Mouse (Mus musculus): ENCODE measurements around the gene Krt82.
"Not testable (repeated sequence)": the region's sequence is repeated elsewhere in the genome, so short reads cannot be mapped to it uniquely, and the experiment has no call there.

Krt82 gene

GRCm38 (mm10) chr15:101519792-101520191 is 30.7 kb downstream of the Krt82 start:
- peak; percentile 69 to 89 for DNase-seq (ENCODE audit: inconsistent age in 2 of 2, low spot score in 1 of 2)

DNA sequence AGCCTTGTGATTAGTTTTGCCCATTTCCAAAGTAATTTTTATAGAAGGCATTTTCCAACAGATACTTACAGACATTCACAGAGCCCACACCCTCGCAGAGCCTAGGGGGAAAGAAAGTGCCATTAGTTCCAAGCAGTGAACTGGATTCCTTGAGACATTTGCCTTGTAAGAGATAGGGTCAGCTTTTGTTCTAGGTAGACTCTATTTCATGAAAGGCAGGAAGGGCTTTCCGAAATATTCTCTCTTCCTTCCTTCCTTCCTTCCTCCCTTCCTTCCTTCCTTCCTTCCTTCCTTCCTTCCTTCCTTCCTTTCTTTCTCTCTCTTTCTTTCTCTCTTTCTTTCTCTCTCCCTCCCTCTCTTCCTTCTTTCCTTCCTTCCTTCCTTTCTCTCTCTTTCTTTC is 33.3 kb downstream of the Krt82 start, which contains the start of gene Gm49425:
TSS of gene Gm49425 (minus strand) at position 101 of the 400 bp plus-strand sequence.
- DNase-seq (ENCODE audit: inconsistent age in 2 of 2, low spot score in 1 of 2): not testable (repeated sequence)

DNA sequence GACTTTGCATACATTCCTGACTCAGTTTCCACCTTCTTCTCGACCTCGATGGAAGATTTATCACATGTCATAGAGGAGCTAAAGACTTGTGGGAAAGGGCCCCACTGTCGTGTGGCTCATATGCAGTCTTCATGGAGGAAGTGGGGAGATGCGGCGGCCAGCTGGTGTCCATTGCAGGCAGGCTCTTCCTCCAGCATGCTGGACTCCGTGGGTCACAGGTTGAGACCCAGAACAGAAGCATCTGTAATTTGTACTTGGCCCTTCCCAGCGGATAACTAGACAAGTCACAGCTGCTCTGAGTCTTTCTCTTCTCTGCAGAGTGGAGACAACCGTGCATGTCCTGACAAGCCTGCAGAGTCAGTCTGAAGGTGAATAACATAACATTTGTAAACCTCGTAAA is 42.2 kb downstream of the Krt82 start:
- DNase-seq (ENCODE audit: inconsistent age in 2 of 2, low spot score in 1 of 2): no peak

DNA sequence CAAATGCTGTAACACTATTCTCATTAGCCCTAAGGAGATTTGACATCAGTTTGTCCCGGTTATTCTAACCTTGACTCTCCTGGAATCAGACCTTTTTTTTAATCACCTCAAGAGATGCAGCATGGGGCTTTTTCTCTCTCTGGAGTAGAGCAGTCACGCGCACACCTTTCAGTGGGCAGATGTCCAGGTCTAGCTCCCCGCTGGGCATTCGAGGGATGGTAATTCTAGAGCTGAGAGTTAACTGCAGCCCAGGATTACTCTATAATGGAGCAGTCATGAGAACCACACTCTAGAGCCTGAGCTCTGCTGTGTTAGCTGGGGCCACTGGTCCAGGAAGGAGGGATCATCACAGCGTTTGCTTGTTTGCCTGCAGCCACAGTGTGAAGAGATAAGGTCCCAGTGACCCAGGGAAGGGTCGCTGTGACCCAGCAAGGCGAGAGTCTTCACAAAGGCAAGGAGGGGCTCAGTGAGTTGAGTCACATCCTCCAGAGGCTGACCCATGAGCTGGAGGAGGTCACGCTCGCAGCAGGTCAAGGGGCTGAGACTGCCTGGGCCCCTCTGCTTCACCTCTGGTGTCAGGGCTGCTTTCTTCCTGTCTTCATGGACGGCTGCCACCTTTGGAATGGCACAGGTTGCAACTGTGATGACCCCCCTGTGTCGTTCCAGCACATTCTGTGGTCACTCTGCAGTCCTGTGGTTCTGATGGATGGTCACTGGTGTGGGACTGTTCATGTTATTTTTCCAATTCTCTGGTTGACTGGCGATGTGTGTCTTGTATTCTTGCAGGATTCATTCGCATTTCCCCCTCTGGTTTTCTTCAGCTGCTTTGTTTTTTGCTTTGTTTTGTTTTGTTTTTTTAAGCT is 43.3 kb downstream of the Krt82 start:
- DNase-seq (ENCODE audit: inconsistent age in 2 of 2, low spot score in 1 of 2): no peak

- peak; percentile 81 to 94 for DNase-seq (ENCODE audit: inconsistent age in 2 of 2, low spot score in 1 of 2)
Observed at GRCm38 (mm10) chr15:101497181-101497580, 53.3 kb downstream of the Krt82 start.

GRCm38 (mm10) chr15:101495266-101495665 is 55.2 kb downstream of the Krt82 start:
- DNase-seq (ENCODE audit: inconsistent age in 2 of 2, low spot score in 1 of 2): no peak

DNA sequence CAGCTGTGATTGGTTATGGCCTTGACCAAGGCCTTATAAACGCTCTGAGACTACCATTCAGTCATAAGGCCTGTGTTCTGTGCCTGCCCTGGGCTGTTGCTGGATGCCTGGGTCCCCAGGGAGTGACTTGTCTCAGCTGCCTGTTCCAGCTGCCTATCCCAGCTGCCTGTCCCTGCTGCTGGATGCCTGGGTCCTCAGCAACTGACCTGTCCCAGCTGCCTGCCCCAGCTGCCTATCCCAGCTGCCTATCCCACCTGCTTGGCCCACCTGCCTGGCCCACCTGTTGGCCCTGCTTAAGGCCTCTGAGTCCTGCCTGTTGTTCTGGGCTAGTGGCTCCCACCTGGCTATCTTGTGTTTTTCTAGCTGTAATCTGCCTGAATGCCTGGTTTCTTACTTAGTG is 56.3 kb downstream of the Krt82 start:
- DNase-seq (ENCODE audit: inconsistent age in 2 of 2, low spot score in 1 of 2): no peak

DNA sequence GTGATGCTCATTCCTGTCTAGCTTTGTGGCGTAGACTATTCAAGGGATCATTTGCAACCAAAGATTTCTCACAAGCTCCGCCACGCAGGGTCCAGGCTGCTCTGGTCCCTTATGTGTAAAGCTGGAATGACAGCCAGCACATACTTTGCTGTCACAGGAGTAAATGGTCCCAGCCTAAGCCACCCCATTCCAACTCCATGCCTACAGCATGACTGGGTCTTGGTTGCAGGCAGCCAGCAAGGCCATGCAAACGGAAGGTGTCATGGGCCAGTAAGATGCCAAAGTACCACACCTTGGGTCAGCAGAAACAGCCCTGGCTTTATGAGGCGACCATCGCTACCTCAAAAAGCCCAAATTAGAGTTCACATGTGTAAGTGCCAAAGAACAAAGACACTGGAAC is 56.8 kb downstream of the Krt82 start:
- DNase-seq (ENCODE audit: inconsistent age in 2 of 2, low spot score in 1 of 2): peak in 1 of 2 experiments; percentile 51

- DNase-seq (ENCODE audit: inconsistent age in 2 of 2, low spot score in 1 of 2): no peak
Observed at GRCm38 (mm10) chr15:101492718-101493117, 57.7 kb downstream of the Krt82 start.

DNA sequence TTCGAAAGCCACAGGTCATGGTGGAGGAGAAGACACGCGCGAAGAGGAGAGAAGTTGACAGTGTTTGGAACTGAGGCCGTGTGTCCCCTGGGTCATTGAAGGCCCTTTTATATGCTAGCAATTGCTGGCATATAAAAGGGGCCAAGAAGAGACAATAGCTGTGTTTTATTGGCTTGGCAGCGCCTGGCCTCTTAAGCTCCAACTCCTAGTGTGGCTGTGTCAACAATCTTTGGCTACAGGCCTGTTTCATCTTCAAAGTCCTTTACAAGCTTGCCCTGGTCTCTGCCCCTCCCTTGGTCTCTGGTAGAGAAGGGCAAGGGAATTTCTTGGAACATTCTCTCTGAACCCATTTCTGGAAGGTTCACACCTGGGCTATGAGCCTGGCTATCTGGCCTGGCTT is 59.0 kb downstream of the Krt82 start, which contains the start of gene Krt83:
TSS of gene Krt83 (minus strand) at position 82 of the 400 bp plus-strand sequence.
- DNase-seq (ENCODE audit: inconsistent age in 2 of 2, low spot score in 1 of 2): no peak
